Comparison of ENCODE assay signal across 8 mouse cellular contexts in the genomic region with DNA sequence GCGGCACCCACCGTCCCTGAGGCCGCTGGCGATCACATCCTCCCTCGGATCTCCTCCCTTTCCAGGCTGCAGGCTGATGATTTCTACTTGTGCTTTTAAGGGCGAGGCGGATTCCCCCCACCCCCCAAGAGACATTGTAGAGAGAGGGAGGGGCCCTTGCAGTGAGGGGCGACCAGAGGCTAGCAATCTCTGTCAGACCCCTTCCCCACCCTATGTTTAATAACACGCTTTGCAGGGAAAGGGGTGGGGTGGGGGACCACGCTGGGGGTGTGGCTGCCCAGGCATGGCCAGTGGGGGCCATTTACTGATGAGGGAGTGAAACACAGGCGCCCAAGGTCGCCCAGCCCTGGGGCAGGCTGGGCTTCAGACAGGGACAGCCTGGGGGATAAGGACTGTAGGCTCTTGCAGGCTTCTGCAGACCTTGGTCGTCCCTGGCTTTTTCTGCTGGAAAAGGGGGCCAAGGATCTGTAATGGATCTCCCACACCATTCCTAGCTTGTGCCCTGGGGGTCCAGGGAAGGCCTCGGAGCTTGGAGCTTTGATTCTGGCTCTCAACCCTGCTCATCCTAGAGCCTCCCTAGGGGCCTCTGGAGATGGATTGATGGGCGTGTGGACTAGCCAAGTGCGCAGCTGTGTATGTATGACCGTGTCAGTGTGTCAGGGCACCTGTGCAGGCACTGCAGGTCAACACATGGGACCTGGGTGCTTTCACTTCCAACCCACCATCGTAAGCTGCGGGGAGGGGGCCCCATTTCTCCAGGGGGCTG. TPM values are rescaled to one million over a fixed set of nuclear protein-coding genes. Genes with fewer than 3 reads are reported as not detected.
DNase-seq lines count a peak whose midpoint lies in the region; ATAC-seq lines count a peak whose summit lies in the region.

No protein-coding gene starts in this region.

- no peaks in the 10 kb centered on the region for H3K36me3 ChIP-seq in limb, embryonic 12.5 days
- no peaks in the 10 kb centered on the region for H3K36me3 ChIP-seq in stomach, embryonic 14.5 days (ENCODE audit: control insufficient read depth, insufficient read depth, low read length)

- peaks cover 21% of the 10 kb centered on the region for H3K4me1 ChIP-seq in limb, embryonic 12.5 days (replicated peaks)
- peaks cover 15% of the 10 kb centered on the region for H3K4me1 ChIP-seq in stomach, embryonic 14.5 days (ENCODE audit: control insufficient read depth, insufficient read depth, low read length)

- WGBS in limb, embryonic 12.5 days = 17% methylated on average over 19 of the region's 19 CpGs
- WGBS in stomach, embryonic 14.5 days = 17% methylated on average over 19 of the region's 19 CpGs

- peak overlapping the region; percentile 83 for H3K9ac ChIP-seq in limb, embryonic 12.5 days (replicated peaks)
- peak overlapping the region; percentile 51 for H3K9ac ChIP-seq in stomach, embryonic 14.5 days (replicated peaks; ENCODE audit: low read depth, low read length)

- no peaks in the 10 kb centered on the region for H3K9me3 ChIP-seq in limb, embryonic 12.5 days
- no peaks in the 10 kb centered on the region for H3K9me3 ChIP-seq in stomach, embryonic 14.5 days (ENCODE audit: control insufficient read depth, low read depth, low read length)

- ATAC-seq in limb, embryonic 12.5 days (ENCODE audit: insufficient number of reproducible peaks, insufficient read depth, low FRiP score, low TSS enrichment, low read depth) = 0 out of 2 replicates have a peak, but pooled peaks have one; percentile 7
- ATAC-seq in stomach, embryonic 14.5 days (ENCODE audit: insufficient number of reproducible peaks, insufficient read depth, low FRiP score, low read depth) = no peak

- H3K27ac ChIP-seq in limb, embryonic 12.5 days = no peak overlapping the region
- no peak overlapping the region for H3K27ac ChIP-seq in stomach, embryonic 14.5 days (ENCODE audit: low read length)

- H3K27me3 ChIP-seq in limb, embryonic 12.5 days = peaks cover 37% of the 10 kb centered on the region
- no peaks in the 10 kb centered on the region for H3K27me3 ChIP-seq in stomach, embryonic 14.5 days (ENCODE audit: control insufficient read depth, insufficient read depth, low read length)

- peak overlapping the region; percentile 95 for H3K4me2 ChIP-seq in limb, embryonic 12.5 days
- H3K4me2 ChIP-seq in stomach, embryonic 14.5 days (replicated peaks; ENCODE audit: low read depth, low read length) = peak overlapping the region; percentile 99

- peak overlapping the region; percentile 80 for H3K4me3 ChIP-seq in limb, embryonic 12.5 days (replicated peaks)
- peak overlapping the region; percentile 79 for H3K4me3 ChIP-seq in stomach, embryonic 14.5 days (ENCODE audit: low read depth, low read length)

- peak; percentile 30 for DNase-seq in embryo, embryonic 11 days
- no peak for DNase-seq in embryo, embryonic 9.5 days (ENCODE audit: extremely low spot score)
- peak; percentile 66 for DNase-seq in ovary, postnatal 36 days (ENCODE audit: low spot score)
- DNase-seq in ovary, postnatal 14 days (ENCODE audit: low spot score) = no peak
- no peak for DNase-seq in right cerebral cortex, postnatal 25 days
- DNase-seq in testis, postnatal 14 days (ENCODE audit: low spot score) = no peak

RNA-seq across cellular contexts. Expression of a gene that starts 1.0 kb away (rescaled TPM):
- polyA plus RNA-seq in limb, embryonic 12.5 days (2016; fragmentation: Nextera tagmentation; extraction: Ambion mirVana) = 6.1 and 6.5 TPM in 2 replicates
- 2.7 and 3.8 TPM in 2 replicates for polyA plus RNA-seq in stomach, embryonic 14.5 days (2014; fragmentation: Nextera tagmentation; extraction: Ambion mirVana)

RNA-seq across cellular contexts. Expression of a gene that starts 10.6 kb away (rescaled TPM):
- 34.7 and 35.5 TPM in 2 replicates for polyA plus RNA-seq in limb, embryonic 12.5 days (2016; fragmentation: Nextera tagmentation; extraction: Ambion mirVana)
- 39.7 and 46.2 TPM in 2 replicates for polyA plus RNA-seq in stomach, embryonic 14.5 days (2014; fragmentation: Nextera tagmentation; extraction: Ambion mirVana)

RNA-seq across cellular contexts. Expression of a gene that starts 15.8 kb away (rescaled TPM):
- polyA plus RNA-seq in limb, embryonic 12.5 days (2016; fragmentation: Nextera tagmentation; extraction: Ambion mirVana) = not detected in 2 replicates
- 0.56 TPM in 1 of 2 replicates, not detected in the other for polyA plus RNA-seq in stomach, embryonic 14.5 days (2014; fragmentation: Nextera tagmentation; extraction: Ambion mirVana)

RNA-seq across cellular contexts. Expression of a gene that starts 19.3 kb away (rescaled TPM):
- polyA plus RNA-seq in limb, embryonic 12.5 days (2016; fragmentation: Nextera tagmentation; extraction: Ambion mirVana) = 54.9 and 56.6 TPM in 2 replicates
- polyA plus RNA-seq in stomach, embryonic 14.5 days (2014; fragmentation: Nextera tagmentation; extraction: Ambion mirVana) = 51.7 and 57.0 TPM in 2 replicates

RNA-seq across cellular contexts. Expression of a gene that starts 19.3 kb away (rescaled TPM):
- 37.2 and 45.6 TPM in 2 replicates for polyA plus RNA-seq in limb, embryonic 12.5 days (2016; fragmentation: Nextera tagmentation; extraction: Ambion mirVana)
- 25.1 and 28.5 TPM in 2 replicates for polyA plus RNA-seq in stomach, embryonic 14.5 days (2014; fragmentation: Nextera tagmentation; extraction: Ambion mirVana)

Comparison
In these comparisons a context has a peak if more than half of its experiments do, and no peak if none do; other contexts are left out.
1. DNase-seq: peak in embryo, embryonic 11 days (single experiment) and ovary, postnatal 36 days (single experiment); none in embryo, embryonic 9.5 days (single experiment), ovary, postnatal 14 days (single experiment), right cerebral cortex, postnatal 25 days (single experiment) and testis, postnatal 14 days (single experiment).